Mouse (Mus musculus) heart, embryonic 11.5 days (tissue): ENCODE results near the gene Tspan15. TPM values are rescaled to one million over a fixed set of nuclear protein-coding genes. Genes with fewer than 3 reads are reported as not detected.

Source experiments
- ATAC-seq: fragments of 200-750 bp; cut with Nextera tagmentation; replicated peaks from 2 replicates; pipeline ENCODE4 v1.8.0; 2017; ENCODE audit warnings: moderate library complexity; ENCODE audit not compliant: insufficient number of reproducible peaks, low FRiP score, low TSS enrichment
- H3K27ac ChIP-seq: fragments of 300-500 bp; sonication (generic); 2 replicates; pipeline ENCODE4 v1.5.1; 2014; ENCODE audit warnings: mild to moderate bottlenecking, low read depth, low read length
- H3K27me3 ChIP-seq: fragments of 300-500 bp; sonication (generic); 2 replicates; pipeline ENCODE4 v1.6.1; 2014; ENCODE audit warnings: mild to moderate bottlenecking, low read length, mixed read lengths; ENCODE audit not compliant: control insufficient read depth, insufficient read depth
- H3K36me3 ChIP-seq: fragments of 300-500 bp; sonication (generic); 2 replicates; pipeline ENCODE4 v1.6.1; 2014; ENCODE audit warnings: mild to moderate bottlenecking, low read length, moderate library complexity, mixed read lengths; ENCODE audit not compliant: control insufficient read depth, insufficient read depth
- H3K4me1 ChIP-seq: fragments of 300-500 bp; sonication (generic); 2 replicates; pipeline ENCODE4 v1.6.1; 2014; ENCODE audit warnings: low read length; ENCODE audit not compliant: control insufficient read depth, insufficient read depth
- H3K4me2 ChIP-seq: fragments of 300-500 bp; sonication (generic); 2 replicates; pipeline ENCODE4 v1.6.1; 2014; ENCODE audit warnings: mild to moderate bottlenecking, moderate library complexity
- H3K4me3 ChIP-seq: fragments of 300-500 bp; sonication (generic); 2 replicates; pipeline ENCODE4 v1.5.1; 2014; ENCODE audit warnings: low read depth, low read length
- H3K9ac ChIP-seq: fragments of 300-500 bp; sonication (generic); 2 replicates; pipeline ENCODE4 v1.6.1; 2014; ENCODE audit warnings: mild to moderate bottlenecking, low read depth, low read length, moderate library complexity
- H3K9me3 ChIP-seq: fragments of 300-500 bp; sonication (generic); replicated peaks from 2 replicates; pipeline ENCODE4 v1.6.1; 2016; ENCODE audit warnings: low read length; ENCODE audit not compliant: control insufficient read depth
- WGBS: fragments of 180-500 bp; shearing (Covaris S2); extraction: QIAGEN DNeasy Blood & Tissue Kit; methylation state at CpG from one replicate; pipeline ENCODE4 v1.1.7; 2014; ENCODE audit not compliant: insufficient replicate concordance; 5-methylcytosine and 5-hydroxymethylcytosine counted together
- microRNA-seq: library from miRNA; unstranded; fragments of <30 nt; microRNA quantifications from one replicate; pipeline ENCODE4, GENCODE M21; 2016; ENCODE audit warnings: borderline number of aligned reads
- polyA plus RNA-seq: library from polyadenylated mRNA; unstranded; fragments of >200 nt; fragmentation: Nextera tagmentation; extraction: Ambion mirVana; gene quantifications from 2 replicates; pipeline ENCODE4 v1.2.1, GENCODE M21; 2014

The Tspan15 gene
- polyA plus RNA-seq, 1 experiment from 2014 or later, result 5.0 TPM

DNA sequence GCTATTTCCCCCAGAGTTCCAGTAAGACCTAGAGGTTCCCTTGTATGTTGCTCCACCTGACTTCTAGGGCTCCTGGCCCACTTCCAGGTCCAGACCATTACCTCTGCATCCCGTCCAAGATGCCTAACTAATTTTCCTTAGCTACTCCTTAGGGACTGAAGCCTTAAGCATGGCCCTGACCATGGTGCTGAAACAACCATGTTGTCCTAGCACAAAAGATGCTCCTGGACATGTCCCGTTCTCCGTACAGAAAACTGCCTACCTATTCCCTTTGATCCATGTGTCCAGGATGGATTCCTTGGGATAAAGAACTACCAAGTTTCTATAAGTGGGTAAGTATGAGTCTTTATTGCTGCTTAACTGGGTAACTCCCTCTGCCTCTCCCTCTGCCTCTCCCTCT is 93.0 kb downstream of the Tspan15 start:
- 22% methylated on average over 3 of the region's 3 CpGs for WGBS
- ATAC-seq, result no peak
- no peaks in the 10 kb centered on the region for H3K36me3 ChIP-seq
- no peak overlapping the region for H3K27ac ChIP-seq
- H3K9me3 ChIP-seq, result no peaks in the 10 kb centered on the region
- H3K4me3 ChIP-seq, result no peak overlapping the region
- no peak overlapping the region for H3K4me2 ChIP-seq
- H3K4me1 ChIP-seq, result no peaks in the 10 kb centered on the region
- H3K9ac ChIP-seq, result no peak overlapping the region
- peaks cover 49% of the 10 kb centered on the region for H3K27me3 ChIP-seq

DNA sequence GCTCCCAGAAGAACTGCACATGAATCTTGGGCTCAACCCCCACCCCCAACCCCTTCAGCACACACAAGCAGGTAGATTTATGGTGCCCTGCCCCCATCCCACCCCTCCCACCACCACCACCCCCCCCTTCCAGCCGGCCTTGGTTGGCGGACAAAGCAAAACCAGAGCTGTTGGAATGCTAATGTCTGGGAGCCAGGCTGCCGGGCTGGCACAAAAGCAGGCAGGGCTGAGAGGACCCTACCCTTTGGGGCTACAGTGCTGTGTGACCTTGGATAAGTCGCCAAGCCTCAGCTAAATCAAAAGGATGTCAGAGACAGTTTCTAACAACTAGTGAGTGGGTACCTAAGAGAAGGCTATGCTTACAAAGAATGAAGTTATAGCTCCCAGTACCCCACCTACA is 93.9 kb downstream of the Tspan15 start:
- no peak for ATAC-seq
- no peak overlapping the region for H3K4me2 ChIP-seq
- WGBS, result 17% methylated on average over 4 of the region's 4 CpGs
- no peak overlapping the region for H3K9ac ChIP-seq
- H3K36me3 ChIP-seq, result no peaks in the 10 kb centered on the region
- peaks cover 3% of the 10 kb centered on the region; the same call in 1 of the 2 replicates for H3K4me1 ChIP-seq
- H3K4me3 ChIP-seq, result no peak overlapping the region
- H3K27me3 ChIP-seq, result peaks cover 58% of the 10 kb centered on the region
- no peaks in the 10 kb centered on the region for H3K9me3 ChIP-seq
- H3K27ac ChIP-seq, result no peak overlapping the region

DNA sequence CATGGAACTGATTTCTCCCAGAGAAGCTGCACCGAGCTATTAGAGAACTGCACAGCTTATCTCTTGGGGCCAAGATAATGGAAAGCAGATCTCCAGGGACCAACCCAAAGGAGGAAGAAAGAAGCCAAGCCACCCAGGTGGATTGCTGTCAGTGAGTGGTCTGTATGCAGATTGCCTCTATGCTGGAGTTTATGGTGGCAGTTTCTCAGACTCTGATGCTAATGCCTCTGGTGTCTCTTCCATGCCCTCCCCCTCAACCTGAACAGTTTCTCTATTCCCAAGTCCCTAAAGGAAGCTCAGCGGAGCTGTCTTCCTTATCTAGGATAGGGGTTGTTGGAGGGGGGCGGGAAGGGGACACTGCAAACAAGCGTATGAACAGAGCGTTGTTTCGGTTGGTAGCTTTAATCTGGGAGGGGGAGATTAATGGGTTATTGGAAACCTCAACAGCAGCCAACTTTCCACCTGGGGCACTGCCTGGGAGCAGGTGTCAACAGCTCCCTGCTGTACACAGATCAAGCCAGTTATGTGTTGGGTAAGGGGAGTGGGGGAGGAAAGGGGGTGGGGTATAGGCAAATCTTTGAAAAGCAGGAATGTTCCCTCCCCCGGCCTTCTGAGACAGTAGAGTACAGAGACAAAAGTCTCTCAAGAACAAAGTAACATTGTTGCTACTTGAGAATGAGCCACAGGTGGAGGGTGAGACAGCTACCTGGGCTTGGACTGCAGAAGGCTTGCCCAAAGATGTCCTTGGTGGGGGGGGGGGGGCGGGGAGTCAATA is 95.2 kb downstream of the Tspan15 start:
- no peak for ATAC-seq
- H3K4me2 ChIP-seq, result no peak overlapping the region
- peaks cover 3% of the 10 kb centered on the region; the same call in 1 of the 2 replicates for H3K4me1 ChIP-seq
- H3K9me3 ChIP-seq, result no peaks in the 10 kb centered on the region
- WGBS, result 5% methylated on average over 7 of the region's 8 CpGs
- no peaks in the 10 kb centered on the region for H3K36me3 ChIP-seq
- H3K4me3 ChIP-seq, result no peak overlapping the region
- peaks cover 71% of the 10 kb centered on the region for H3K27me3 ChIP-seq
- no peak overlapping the region for H3K27ac ChIP-seq
- H3K9ac ChIP-seq, result no peak overlapping the region

Small RNAs within 50 kb of the gene (microRNA-seq; reads per million reads assigned to microRNA genes)
- gene Mir7662, result not detected

Other genes with a start within 250 kb of the Tspan15 start
- 0.21 TPM in 1 of 2 replicates, not detected in the other for gene Neurog3, start 98.2 kb downstream of the Tspan15 start, polyA plus RNA-seq
- gene Fam241b, start 87.3 kb downstream of the Tspan15 start, polyA plus RNA-seq, result 0.96 and 1.2 TPM in 2 replicates
- not detected in 2 replicates for gene Tacr2, start 21.2 kb upstream of the Tspan15 start, polyA plus RNA-seq
- gene Hk1, start 148.7 kb upstream of the Tspan15 start, polyA plus RNA-seq, result 97.0 and 157 TPM in 2 replicates
- 0.49 and 0.57 TPM in 2 replicates for gene Hkdc1, start 191.2 kb upstream of the Tspan15 start, polyA plus RNA-seq
- gene 4930507D05Rik, start 218.2 kb upstream of the Tspan15 start, polyA plus RNA-seq, result 0.54 and 1.0 TPM in 2 replicates
- 31.9 and 32.5 TPM in 2 replicates for gene Supv3l1, start 218.5 kb upstream of the Tspan15 start, polyA plus RNA-seq